Mouse (Mus musculus) embryonic facial prominence, embryonic 11.5 days (tissue): Measurements from ENCODE around the gene Cacng3. TPM values are rescaled to one million over a fixed set of nuclear protein-coding genes. Genes with fewer than 3 reads are reported as not detected.

ENCODE experiments used
- ATAC-seq: fragments of 200-750 bp; cut with Nextera tagmentation; replicated peaks from 2 replicates; pipeline ENCODE4 v1.8.0; 2017; ENCODE audit warnings: low read depth; ENCODE audit not compliant: insufficient number of reproducible peaks, low FRiP score, low TSS enrichment
- DNase-seq: peaks from one replicate; pipeline ENCODE4 v3.0.0-alpha.2; 2015; ENCODE audit warnings: low spot score
- H3K27ac ChIP-seq: fragments of 300-500 bp; sonication (generic); replicated peaks from 2 replicates; pipeline ENCODE4 v1.5.1; 2014; ENCODE audit warnings: mild to moderate bottlenecking, low read depth, low read length, control low read depth
- H3K27me3 ChIP-seq: fragments of 300-500 bp; sonication (generic); 2 replicates; pipeline ENCODE4 v1.6.1; 2014; ENCODE audit warnings: mild to moderate bottlenecking, low read length, moderate library complexity, mixed read lengths; ENCODE audit not compliant: control insufficient read depth, insufficient read depth
- H3K36me3 ChIP-seq: fragments of 300-500 bp; sonication (generic); replicated peaks from 2 replicates; pipeline ENCODE4 v1.6.1; 2014; ENCODE audit warnings: low read depth, mild to moderate bottlenecking, low read length, moderate library complexity, mixed read lengths; ENCODE audit not compliant: control insufficient read depth, insufficient read depth
- H3K4me1 ChIP-seq: fragments of 300-500 bp; sonication (generic); 2 replicates; pipeline ENCODE4 v1.6.1; 2014; ENCODE audit warnings: low read length, mixed read lengths; ENCODE audit not compliant: control insufficient read depth, insufficient read depth
- H3K4me2 ChIP-seq: fragments of 300-500 bp; sonication (generic); 2 replicates; pipeline ENCODE4 v1.6.1; 2014; ENCODE audit warnings: low read depth, mild to moderate bottlenecking, control low read depth, low read length, moderate library complexity
- H3K4me3 ChIP-seq: fragments of 300-500 bp; sonication (generic); 2 replicates; pipeline ENCODE4 v1.5.1; 2014; ENCODE audit warnings: low read depth, low read length, control low read depth
- H3K9ac ChIP-seq: fragments of 300-500 bp; sonication (generic); replicated peaks from 2 replicates; pipeline ENCODE4 v1.6.1; 2014; ENCODE audit warnings: mild to moderate bottlenecking, control low read depth, low read length
- H3K9me3 ChIP-seq: fragments of 300-500 bp; sonication (generic); replicated peaks from 2 replicates; pipeline ENCODE4 v1.6.1; 2016; ENCODE audit warnings: mild to moderate bottlenecking, low read length, inconsistent platforms, mixed read lengths; ENCODE audit not compliant: control insufficient read depth
- WGBS: fragments of 180-500 bp; shearing (Covaris S2); extraction: QIAGEN DNeasy Blood & Tissue Kit; methylation state at CpG from one replicate; pipeline ENCODE4 v1.1.7; 2014; 5-methylcytosine and 5-hydroxymethylcytosine counted together
- polyA plus RNA-seq: library from polyadenylated mRNA; unstranded; fragments of >200 nt; fragmentation: Nextera tagmentation; extraction: Ambion mirVana; gene quantifications from 2 replicates; pipeline ENCODE4 v1.2.1, GENCODE M21; 2014

Cacng3 gene
- polyA plus RNA-seq, 1 experiment from 2014 or later, result 0.95 TPM

- WGBS, result 61% methylated on average over 5 of the region's 5 CpGs
- no peak for ATAC-seq
- H3K4me1 ChIP-seq, result no peaks in the 10 kb centered on the region
- H3K27ac ChIP-seq, result no peak overlapping the region
- no peak overlapping the region for H3K9ac ChIP-seq
- no peaks in the 10 kb centered on the region for H3K9me3 ChIP-seq
- no peaks in the 10 kb centered on the region for H3K36me3 ChIP-seq
- no peak overlapping the region for H3K4me2 ChIP-seq
- H3K27me3 ChIP-seq, result no peaks in the 10 kb centered on the region
- DNase-seq, result no peak
- no peak overlapping the region for H3K4me3 ChIP-seq
Measured at GRCm38 (mm10) chr7:122723358-122723876, 53.1 kb downstream of the Cacng3 start.

DNA sequence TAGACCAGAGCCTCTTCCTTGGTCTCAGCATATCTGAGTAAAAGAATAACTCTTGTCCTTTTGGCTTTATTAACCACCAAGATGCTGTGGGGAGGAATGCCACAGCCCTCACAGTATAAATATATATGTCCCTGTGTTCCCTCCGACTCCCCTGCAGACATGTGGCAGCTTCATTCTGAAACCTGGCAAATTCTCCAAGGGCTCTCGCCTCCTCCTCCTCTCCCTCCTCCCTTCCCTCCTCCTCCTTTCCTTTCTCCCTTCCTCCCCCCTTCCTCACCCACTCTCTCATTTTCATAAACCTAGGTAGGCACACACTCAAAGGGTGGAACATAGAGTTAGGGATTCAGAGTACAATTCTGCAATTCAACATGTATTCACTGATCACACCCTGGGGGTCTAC, 56.1 kb downstream of the Cacng3 start:
- no peaks in the 10 kb centered on the region for H3K27me3 ChIP-seq
- no peak overlapping the region for H3K27ac ChIP-seq
- no peak overlapping the region for H3K9ac ChIP-seq
- H3K36me3 ChIP-seq, result no peaks in the 10 kb centered on the region
- H3K9me3 ChIP-seq, result no peaks in the 10 kb centered on the region
- 82% methylated on average over 2 of the region's 2 CpGs for WGBS
- no peak overlapping the region for H3K4me2 ChIP-seq
- no peaks in the 10 kb centered on the region for H3K4me1 ChIP-seq
- no peak for DNase-seq
- no peak for ATAC-seq
- H3K4me3 ChIP-seq, result no peak overlapping the region

- no peak overlapping the region for H3K9ac ChIP-seq
- DNase-seq, result no peak
- ATAC-seq, result no peak
- no peak overlapping the region for H3K27ac ChIP-seq
- H3K4me2 ChIP-seq, result no peak overlapping the region
- H3K4me1 ChIP-seq, result no peaks in the 10 kb centered on the region
- 93% methylated on average over 8 of the region's 8 CpGs for WGBS
- no peaks in the 10 kb centered on the region for H3K9me3 ChIP-seq
- H3K27me3 ChIP-seq, result no peaks in the 10 kb centered on the region
- H3K36me3 ChIP-seq, result no peaks in the 10 kb centered on the region
- H3K4me3 ChIP-seq, result no peak overlapping the region
Measured at GRCm38 (mm10) chr7:122728186-122728585, 57.9 kb downstream of the Cacng3 start.

DNA sequence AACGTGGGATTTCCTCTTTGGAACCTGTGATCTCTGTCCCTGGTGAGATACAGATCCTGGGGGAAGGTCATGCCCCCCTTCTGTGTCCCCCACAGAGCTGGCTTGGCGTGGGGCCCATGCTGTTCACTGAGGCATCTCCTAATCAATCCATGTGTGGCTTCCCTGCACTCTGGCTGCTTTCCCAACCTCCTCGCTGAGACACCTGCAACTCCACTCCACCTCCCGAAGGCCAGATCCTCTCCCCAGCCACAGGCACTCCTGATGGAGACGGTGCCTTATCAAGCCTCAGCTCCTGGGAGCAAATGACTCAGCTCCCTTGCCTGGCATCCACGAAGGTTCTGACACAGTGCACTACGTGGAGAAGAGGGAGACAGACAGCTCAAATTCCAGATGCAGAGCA, 58.6 kb downstream of the Cacng3 start:
- no peaks in the 10 kb centered on the region for H3K9me3 ChIP-seq
- no peaks in the 10 kb centered on the region for H3K36me3 ChIP-seq
- WGBS, result 47% methylated on average over 7 of the region's 7 CpGs
- H3K9ac ChIP-seq, result no peak overlapping the region
- DNase-seq (no peak), ATAC-seq (no peak)
- H3K4me2 ChIP-seq, result no peak overlapping the region
- H3K4me1 ChIP-seq, result no peaks in the 10 kb centered on the region
- no peaks in the 10 kb centered on the region for H3K27me3 ChIP-seq
- H3K4me3 ChIP-seq, result no peak overlapping the region
- H3K27ac ChIP-seq, result no peak overlapping the region

DNA sequence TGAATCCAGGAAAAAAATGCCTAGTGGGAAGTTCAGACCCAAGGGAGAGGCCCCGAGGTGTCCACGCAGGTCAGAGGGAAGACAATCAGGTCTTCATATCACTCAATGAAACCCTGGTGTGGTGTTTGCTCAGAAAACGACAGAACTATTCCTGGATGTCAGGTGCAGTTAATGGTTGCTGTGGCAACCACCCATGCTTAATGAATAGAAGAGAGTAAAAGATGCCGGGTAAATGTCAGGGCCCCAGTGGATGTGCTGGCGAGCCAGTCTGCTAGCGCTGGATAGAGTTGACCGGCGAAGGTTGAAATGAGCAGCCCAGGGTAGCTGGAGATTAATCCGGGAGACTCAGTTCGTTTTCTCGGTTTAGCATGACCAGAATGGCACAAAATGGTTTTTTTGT, 65.0 kb downstream of the Cacng3 start:
- Histone ChIP-seq H3K27me3 (no peaks in the 10 kb centered on the region), H3K4me1 (no peaks in the 10 kb centered on the region), H3K9ac (no peak overlapping the region), H3K4me3 (no peak overlapping the region), H3K27ac (no peak overlapping the region), H3K9me3 (no peaks in the 10 kb centered on the region), H3K4me2 (no peak overlapping the region), H3K36me3 (no peaks in the 10 kb centered on the region)
- ATAC-seq, result no peak
- DNase-seq, result no peak
- WGBS, result 71% methylated on average over 11 of the region's 11 CpGs

- H3K27ac ChIP-seq, result no peak overlapping the region
- ATAC-seq, result no peak
- H3K4me1 ChIP-seq, result no peaks in the 10 kb centered on the region
- no peak overlapping the region for H3K4me3 ChIP-seq
- H3K36me3 ChIP-seq, result no peaks in the 10 kb centered on the region
- WGBS, result 60% methylated on average over 5 of the region's 5 CpGs
- no peaks in the 10 kb centered on the region for H3K9me3 ChIP-seq
- H3K4me2 ChIP-seq, result no peak overlapping the region
- no peak overlapping the region for H3K9ac ChIP-seq
- no peaks in the 10 kb centered on the region for H3K27me3 ChIP-seq
- DNase-seq, result no peak
Measured at GRCm38 (mm10) chr7:122738541-122738940, 68.2 kb downstream of the Cacng3 start.

DNA sequence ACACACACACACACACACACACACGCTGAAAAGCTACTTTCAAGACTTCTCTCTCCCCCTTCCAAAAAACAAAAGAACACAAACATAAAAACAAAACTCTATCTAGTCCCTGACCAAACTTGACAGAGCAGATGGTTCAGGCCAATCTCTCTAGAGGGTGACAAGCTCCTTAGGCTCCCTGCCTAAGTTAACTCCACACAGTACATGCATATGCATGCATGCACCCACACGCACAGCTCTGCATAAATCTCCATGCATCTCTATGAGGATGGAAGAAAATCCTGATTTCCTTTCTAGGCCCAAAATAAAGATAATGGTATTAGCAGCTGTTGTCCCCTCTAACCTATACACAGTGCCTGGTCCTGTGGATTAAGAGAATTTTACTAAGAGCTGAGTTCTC, 70.4 kb downstream of the Cacng3 start:
- Histone ChIP-seq H3K4me2 (no peak overlapping the region), H3K4me1 (no peaks in the 10 kb centered on the region), H3K27ac (no peak overlapping the region), H3K27me3 (no peaks in the 10 kb centered on the region), H3K4me3 (no peak overlapping the region), H3K9ac (no peak overlapping the region), H3K9me3 (no peaks in the 10 kb centered on the region), H3K36me3 (no peaks in the 10 kb centered on the region)
- DNase-seq (no peak), ATAC-seq (no peak)
- WGBS, result 99% methylated on average over 2 of the region's 2 CpGs

DNA sequence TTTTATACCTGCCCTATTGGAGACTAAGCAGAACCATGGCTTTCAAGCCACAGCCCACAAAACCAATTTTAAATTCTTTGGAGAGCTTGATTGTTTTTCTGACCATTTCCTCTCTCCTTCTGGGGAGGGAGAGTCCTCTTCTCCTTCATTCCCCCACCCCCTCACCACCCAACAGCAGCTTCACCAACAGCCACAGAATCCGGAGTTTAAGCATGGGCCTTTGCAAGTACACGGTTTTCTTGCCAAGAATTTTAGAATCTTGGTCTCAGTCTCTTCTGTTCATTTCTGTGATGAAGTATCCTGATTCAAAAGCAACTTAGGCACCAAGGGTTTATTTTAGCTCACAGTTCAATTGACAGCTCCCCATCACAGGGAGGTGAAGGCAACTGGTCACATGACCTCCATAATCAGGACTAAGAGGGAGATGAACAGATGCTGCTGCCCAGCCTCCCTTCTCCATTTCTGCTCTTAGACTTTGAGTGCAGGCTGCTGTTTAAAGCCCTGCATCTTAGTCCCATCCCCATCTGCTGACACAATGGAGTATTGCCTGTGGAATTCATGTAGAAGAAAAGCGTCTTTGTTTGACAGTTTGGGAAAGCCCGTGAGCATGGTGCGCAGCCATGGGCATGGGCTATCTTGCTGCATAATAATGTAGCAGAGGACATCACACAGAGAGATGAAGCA, 85.8 kb downstream of the Cacng3 start:
- ATAC-seq (no peak), DNase-seq (no peak)
- H3K27ac ChIP-seq, result no peak overlapping the region
- no peaks in the 10 kb centered on the region for H3K27me3 ChIP-seq
- no peak overlapping the region for H3K4me2 ChIP-seq
- H3K36me3 ChIP-seq, result no peaks in the 10 kb centered on the region
- H3K4me1 ChIP-seq, result no peaks in the 10 kb centered on the region
- 71% methylated on average over 5 of the region's 5 CpGs for WGBS
- H3K4me3 ChIP-seq, result no peak overlapping the region
- no peaks in the 10 kb centered on the region for H3K9me3 ChIP-seq
- no peak overlapping the region for H3K9ac ChIP-seq
